Mouse (Mus musculus) layer of hippocampus, postnatal 25 days (tissue): Measurements from ENCODE around the gene Il1a. TPM values are rescaled to one million over a fixed set of nuclear protein-coding genes. Genes with fewer than 3 reads are reported as not detected.

Experiments used
- DNase-seq, 2 experiments: peaks; one replicate each; pipeline ENCODE4 v3.0.0; 2022; ENCODE audit warnings: mixed read lengths in 2 of 2, low spot score in 1 of 2; ENCODE audit errors: extremely low spot score in 1 of 2
- total RNA-seq, 2 experiments: library from RNA; stranded (reverse); gene quantifications; 2 replicates each; pipeline ENCODE4 v1.2.3; 2021

Il1a gene
- under 1 TPM; 0.61 to 0.69 TPM for total RNA-seq

GRCm38 (mm10) chr2:129309836-129310235 lies at the start of gene Il1a:
TSS of gene Il1a (minus strand) at chr2:129309972.
- no peak for DNase-seq

- no peak for DNase-seq
These were observed 28.4 kb upstream of the Il1a start for GRCm38 (mm10) chr2:129338138-129338621.

- DNase-seq = no peak
These were observed 23.7 kb upstream of the Il1a start for GRCm38 (mm10) chr2:129333471-129333870.

DNA sequence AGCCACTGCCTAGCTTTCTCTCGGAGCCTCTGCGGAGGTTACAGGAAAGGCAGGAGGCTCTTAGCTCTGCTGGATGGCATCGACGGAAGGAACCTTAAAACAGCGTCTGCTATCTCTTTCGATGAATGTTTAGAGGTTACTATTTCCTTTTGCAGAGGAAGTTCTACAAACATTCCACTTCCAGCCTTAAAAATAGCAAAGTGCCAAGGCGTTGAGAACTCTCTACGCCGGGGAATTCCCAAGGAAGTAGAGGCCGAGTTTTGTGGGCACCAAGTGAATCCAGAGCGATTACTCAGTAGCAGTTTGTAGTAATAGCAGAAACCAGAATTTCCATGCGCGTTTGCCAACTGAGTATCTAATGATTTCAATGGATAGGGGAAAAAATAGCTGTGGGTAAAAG lies 20.8 kb upstream of the Il1a start:
- DNase-seq = no peak

- no peak for DNase-seq
These were observed 20.3 kb upstream of the Il1a start for GRCm38 (mm10) chr2:129330024-129330423.

DNA sequence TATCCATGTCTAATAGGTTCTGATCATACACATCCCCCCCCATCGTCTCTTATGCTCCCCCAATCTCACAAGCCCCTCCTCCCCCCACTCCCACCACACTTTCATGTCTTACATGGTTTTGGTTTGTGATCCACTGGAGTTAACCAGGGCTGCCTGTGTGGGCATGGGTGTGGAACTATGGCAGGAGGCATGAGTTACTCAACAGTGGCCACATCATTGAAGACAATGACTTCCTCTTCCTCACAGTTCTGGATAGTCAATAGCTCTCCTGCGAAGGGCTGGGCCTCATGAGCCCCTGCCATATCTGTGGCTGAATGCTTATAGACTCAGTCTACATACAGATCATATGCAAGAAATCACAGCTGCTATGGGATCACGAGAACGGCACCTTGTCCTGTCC lies 18.5 kb upstream of the Il1a start:
- no peak for DNase-seq

DNA sequence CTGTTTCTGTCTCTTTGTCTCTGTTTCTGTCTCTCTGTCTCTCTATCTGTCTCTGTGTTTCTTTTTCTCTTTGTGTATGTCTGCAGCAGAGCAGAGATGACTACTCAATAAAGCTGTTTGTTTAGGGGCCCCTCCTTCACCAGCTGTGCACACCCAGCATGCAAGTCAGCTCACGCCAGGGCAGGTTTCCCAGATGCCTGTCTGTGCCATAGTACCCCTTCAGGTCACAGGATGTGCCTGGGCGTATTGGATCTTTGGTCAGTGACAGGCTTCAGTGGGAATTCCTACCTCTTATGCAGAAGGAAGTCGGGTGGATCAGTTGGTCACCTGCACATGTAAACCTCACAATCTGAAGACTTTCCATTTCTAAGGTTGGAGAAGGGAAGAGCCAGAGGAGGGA lies 14.4 kb upstream of the Il1a start:
- DNase-seq = no peak

- no peak for DNase-seq
These were observed 12.4 kb upstream of the Il1a start for GRCm38 (mm10) chr2:129322117-129322635.

- DNase-seq = no peak
These were observed 10.3 kb upstream of the Il1a start for GRCm38 (mm10) chr2:129320033-129320605.

GRCm38 (mm10) chr2:129315831-129316230 lies 6.1 kb upstream of the Il1a start:
- no peak for DNase-seq

DNA sequence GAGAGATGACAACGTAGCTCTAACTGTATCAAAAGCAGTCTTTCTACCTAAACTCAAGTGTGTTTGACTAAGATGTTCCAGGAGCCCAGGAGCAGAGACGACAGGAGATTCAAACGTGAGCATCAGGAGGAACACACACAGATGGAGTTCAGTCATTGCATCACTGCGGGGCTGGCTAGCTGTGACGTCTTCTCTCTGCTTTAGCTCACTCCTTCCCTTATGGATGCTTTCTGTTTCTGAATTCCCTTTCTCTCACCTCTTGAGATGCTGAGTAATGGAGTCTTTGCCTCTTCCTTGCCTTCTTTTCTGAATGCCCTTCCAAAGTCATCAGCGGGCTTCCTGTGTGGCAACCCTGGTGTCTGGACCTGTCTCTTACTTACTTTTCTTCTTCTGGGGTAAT lies 5.1 kb upstream of the Il1a start:
- no peak for DNase-seq

GRCm38 (mm10) chr2:129313934-129314333 lies 4.2 kb upstream of the Il1a start:
- DNase-seq = no peak

DNA sequence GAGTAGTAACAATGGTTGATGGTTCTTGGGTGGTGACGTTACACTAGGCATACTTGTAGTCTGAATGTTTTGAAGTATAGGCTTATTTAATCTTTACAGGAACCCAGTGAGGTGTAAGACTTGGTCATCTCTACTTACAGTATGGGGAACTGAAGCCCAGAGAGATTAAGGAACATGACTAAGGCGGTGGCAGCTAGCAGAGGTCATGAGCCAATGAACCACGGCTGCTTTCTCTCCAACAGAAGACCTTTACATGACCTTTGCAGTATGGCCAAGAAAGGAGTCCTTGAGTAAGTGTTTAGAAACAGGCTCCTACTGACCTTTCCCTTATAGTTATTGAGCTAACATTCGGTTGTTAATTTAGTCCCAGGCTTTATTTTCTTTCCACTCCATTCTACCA lies 3.8 kb downstream of the Il1a start:
- DNase-seq = no peak

- DNase-seq = peak in 1 of 2 experiments; percentile 22
These were observed 12.2 kb downstream of the Il1a start for GRCm38 (mm10) chr2:129297589-129297982.

DNA sequence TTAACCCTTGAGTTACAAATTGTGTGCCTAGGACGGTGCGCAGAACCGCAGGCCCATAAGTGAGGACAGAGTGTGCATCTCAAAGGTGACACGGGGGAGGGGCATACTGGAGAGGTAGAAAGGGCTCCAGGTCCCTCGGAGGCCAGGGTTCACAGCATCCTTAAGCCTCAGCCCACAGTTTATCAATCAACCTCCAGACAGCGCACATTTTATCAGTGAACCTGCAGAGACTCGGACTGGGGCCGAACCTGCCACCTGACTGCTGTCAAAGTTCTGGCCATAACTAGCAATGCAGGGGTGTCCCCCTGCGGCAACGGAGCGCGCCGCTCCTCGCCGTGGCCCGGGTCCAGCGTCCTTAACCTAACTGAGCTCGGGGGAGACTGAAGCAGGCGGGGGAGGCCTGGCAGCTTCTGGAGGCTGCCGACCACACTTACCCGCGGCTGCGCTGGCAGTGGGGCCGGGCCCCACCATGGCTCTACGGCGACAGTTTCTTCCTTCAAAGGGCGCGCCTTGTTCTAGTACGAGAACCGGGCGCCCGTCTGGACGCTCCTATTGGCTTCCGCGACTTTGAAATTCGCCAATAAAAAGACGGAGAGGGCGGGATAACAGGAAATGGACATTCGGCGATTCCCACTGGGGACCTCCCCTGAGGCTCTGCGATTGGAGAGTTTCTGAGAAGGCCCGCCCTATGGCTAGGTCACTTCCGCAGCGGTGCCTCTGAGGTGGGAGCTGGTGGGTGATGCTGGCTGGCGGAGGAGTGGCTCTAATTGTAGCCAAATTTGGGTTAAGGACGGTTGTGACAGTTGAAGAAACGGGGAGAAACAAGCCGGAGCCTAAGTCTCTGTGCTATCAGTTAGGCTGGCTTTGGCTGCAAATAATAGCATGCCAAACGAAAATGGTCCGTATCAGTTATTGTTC lies 12.8 kb downstream of the Il1a start, which contains the start of gene Ckap2l:
TSS of gene Ckap2l (minus strand) at position 542 of the 918 bp plus-strand sequence.
- peak; percentile 88 to 91 for DNase-seq

GRCm38 (mm10) chr2:129296086-129296485 lies 13.7 kb downstream of the Il1a start:
- no peak for DNase-seq

DNA sequence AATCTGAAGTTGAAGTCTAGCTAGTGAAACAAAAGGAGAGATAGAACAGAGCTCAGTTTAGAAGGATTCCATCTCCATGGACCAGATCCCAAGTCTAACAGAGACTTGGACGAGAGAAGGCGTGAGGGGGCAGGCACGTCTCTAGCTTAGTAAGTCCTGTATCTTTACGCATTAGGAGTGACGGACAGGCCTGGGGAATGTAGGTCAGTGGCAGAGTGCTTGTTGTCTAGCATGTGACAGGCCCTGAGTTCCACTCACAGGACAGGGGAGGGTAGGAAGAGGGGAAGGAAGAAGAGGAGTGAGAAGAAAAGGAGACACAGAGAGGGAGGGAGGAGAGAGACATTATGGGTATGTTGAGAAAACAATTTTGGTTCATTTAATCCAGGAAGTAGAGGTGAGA lies 14.7 kb downstream of the Il1a start:
- no peak for DNase-seq

DNA sequence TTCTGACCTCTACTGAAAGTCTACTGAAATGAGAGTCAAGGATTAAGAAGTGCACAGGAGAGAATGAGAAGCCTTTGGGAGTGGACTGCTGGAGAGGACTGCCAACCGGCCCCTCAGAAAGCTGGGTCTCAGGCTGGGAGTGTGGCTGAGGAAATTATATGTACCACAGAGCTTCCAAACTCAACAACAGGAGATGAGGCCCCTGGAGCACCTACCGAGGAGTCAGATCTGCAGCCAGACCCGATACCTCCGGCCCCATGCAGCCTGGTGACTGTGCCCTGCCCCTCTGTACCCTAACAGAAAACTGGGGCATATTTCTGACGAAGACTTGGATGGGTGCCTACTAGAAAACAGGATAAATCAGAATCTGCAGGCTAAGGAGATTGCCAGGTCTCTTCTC lies 35.9 kb downstream of the Il1a start:
- DNase-seq = no peak

GRCm38 (mm10) chr2:129270621-129271020 lies 39.2 kb downstream of the Il1a start:
- DNase-seq = no peak

- DNase-seq = no peak
These were observed 39.8 kb downstream of the Il1a start for GRCm38 (mm10) chr2:129269986-129270385.

GRCm38 (mm10) chr2:129269161-129269643 lies 40.6 kb downstream of the Il1a start:
- DNase-seq = no peak
